Mouse (Mus musculus) A20 (cell line): ENCODE data around the gene Dscaml1.
A peak's percentile ranks its signal among the peaks of the same experiment; 100 is the strongest.
"Not testable (repeated sequence)": the region's sequence is repeated elsewhere in the genome, so short reads cannot be mapped to it uniquely, and the experiment has no call there.

ENCODE experiments used
- DNase-seq: peaks from one replicate; pipeline ENCODE4 v3.0.0-alpha.2; 2011; ENCODE audit warnings: low read depth, low spot score

Dscaml1 gene

DNA sequence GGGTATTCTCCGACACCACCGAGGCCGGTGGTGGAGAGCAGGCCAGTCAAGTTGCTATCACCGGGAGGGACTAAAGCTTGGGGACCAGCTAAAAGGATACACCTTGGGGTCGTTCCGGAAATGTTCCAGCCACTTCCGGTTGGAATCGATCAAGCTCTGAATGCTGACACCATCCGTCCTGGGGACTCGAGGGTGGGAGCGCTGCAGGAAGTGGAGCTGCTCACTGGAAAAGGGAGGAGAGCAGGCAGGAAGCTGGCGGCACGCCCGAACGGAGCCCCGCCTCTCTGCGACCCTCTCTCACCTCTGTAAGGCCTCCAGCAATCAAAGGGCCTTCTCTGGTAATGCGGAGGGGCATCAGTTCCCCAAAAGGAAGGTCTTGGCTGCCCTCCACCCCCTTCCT lies 342.0 kb downstream of the Dscaml1 start:
- no peak for DNase-seq

DNA sequence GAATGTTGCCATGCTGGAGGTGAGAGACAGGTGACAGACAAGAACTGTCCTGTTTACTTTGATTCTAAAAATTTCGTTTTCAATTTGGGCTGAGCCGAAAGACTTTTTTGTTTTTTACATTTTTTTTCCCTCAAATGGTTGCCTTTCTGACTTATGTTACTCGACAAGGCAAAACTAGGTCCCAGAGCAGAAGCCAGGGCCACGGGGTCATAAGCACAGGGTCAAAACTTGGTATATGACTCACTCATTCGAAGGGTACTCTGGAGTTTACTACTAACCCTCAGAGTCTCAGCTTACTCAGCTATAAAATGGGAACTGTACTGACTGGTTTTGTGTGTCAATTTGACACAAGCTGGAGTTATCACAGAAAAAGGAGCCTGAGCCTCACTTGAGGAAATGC lies 343.2 kb downstream of the Dscaml1 start:
- no peak for DNase-seq

DNA sequence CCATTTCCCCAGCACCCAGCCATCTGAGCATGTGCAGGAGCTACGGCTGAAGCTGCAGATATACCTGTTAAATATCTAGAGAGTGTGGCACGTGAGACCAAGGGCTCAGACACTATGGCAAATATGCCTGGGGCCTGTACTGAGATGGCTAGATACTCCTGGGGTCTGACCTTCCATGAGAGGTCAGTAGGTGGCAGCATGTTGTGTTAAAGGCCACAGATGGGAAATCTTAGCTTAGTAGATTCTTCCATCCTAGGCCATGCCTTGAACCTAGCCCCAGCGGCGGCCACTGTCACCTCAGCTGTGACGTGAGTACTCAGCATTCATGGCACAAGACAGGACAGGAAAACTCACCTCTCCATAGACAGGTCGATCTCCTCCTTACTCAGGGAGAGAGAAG lies 347.7 kb downstream of the Dscaml1 start:
- DNase-seq: peak; percentile 32

DNA sequence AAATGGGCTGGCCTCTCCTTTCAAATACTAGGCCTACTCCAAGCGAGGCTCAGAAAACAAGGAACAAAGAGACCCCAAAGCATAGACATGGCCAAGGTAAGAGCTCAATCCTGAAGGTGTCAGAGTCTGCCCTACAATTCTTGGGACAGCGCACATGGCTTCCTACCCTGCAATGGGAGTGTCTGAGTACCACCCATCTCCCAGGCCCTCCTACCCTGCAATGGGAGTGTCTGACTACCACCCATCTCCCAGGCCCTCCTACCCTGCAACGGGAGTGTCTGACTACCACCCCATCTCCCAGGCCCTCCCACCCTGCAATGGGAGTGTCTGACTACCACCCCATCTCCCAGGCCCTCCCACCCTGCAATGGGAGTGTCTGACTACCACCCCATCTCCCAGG lies 349.7 kb downstream of the Dscaml1 start:
- not testable (repeated sequence) for DNase-seq

DNA sequence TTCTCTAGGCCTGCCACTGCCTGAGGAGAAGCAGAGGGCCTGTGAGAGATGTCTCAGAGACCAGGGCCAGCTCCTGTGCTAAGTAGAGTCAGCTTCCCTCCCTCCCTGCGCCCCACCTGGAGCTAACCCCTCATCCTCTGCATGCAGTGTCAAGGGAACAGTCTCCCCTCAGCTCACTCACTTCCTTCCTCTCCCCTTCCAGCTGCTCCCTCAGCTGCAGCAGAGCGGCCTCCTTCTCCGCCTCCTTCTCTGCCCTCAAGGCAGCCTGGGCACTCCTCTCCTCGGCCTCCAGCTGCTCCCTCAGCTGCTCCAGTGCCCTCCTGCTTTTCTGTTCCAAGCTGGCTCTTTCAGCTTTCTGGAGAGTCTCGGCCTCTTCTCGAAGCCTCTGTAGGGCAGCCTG lies 352.8 kb downstream of the Dscaml1 start:
- no peak for DNase-seq

DNA sequence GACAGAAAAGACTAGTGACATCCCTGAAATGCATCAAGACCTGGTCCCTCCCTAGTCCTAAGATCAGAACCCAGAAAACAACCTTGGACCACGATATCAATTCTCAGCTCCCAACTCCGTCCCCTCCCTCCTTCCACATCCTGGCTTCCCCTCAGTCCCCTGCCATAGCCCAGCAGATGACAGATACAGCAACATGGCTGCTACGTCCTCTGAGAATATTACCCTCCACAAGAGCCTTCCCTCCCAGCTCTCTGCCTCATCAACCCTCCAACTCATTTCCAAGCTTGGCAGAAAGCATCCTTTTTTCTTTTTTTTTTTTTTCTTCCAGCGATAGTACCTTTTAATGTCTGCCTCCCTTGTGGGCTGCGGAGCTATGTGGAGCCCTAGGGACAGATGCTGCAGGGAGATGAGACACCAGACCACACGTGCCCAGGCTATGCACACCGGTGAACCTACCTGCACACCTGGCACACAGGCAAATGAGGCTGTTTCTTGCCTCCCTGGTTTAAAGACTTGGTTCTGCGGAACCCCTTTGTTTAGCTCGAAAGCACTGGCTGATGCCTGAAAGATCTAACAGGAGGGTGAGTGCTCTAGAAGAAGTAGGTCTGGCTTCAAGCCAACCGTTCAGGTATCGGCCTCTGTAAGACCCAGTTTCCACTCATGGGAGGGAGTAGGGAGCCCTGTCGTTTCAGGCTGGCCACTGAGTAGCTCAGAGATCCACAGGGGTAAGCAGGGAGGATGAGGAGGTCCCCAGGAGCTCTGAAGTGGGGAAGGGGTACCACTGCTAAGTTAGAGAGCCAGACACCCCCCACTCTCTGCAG lies 357.0 kb downstream of the Dscaml1 start:
- no peak for DNase-seq

DNA sequence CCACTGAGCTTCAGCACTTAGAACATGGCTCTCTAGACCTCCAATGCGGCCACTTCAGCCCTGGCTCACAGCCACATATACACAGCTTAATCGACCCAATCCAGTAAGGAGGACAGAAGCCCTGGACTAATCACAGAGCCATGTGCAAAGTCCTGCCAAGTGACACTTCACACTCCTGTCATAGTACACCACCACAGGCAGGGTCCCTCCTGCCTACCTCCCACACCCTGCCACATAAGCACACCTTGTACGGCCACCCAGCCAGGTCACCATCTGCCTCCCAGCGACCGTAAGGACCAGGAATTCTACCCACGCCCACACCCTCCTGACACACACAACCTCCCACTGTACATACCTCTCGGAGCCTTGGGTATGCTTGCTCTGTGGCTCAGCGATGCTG lies 360.6 kb downstream of the Dscaml1 start:
- DNase-seq: no peak

DNA sequence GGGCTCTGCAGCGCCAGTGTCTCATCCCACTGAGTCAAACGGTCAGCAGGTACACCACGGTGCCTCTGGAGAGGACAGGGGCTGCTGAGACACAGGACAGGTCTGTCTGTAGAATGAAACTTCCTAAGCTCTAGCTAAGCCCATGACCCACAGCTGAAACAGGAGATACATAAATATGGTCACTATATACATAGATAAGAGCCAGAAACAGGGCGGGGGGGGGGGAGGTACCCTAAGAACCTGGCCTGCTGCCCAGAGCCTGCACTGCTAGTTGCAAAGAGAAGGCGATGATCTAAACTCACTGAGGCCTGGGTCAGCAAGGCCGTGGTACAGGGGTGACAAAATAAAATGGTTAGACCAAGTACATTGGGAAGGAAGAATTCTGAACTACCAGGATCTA lies 361.1 kb downstream of the Dscaml1 start:
- DNase-seq: no peak

DNA sequence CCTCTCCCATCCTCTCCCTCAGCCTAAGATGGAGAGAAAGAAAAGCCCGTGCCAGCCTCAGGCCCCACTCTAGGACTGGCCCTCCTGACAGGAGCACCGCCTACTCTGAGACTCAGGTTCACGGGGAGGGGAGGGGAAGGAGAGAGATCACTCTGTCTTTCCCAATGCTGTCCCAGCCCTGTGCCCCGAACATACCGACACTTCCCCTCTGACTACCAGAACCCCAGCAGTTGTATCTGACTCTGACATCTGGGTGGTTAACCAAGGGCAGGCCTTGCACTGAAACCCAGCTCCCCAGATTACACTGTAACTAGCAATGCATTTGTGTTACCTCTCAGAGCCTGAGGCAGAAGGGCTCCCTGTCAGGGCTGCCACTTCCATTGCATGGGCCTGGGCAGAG lies 362.0 kb downstream of the Dscaml1 start:
- DNase-seq: no peak

DNA sequence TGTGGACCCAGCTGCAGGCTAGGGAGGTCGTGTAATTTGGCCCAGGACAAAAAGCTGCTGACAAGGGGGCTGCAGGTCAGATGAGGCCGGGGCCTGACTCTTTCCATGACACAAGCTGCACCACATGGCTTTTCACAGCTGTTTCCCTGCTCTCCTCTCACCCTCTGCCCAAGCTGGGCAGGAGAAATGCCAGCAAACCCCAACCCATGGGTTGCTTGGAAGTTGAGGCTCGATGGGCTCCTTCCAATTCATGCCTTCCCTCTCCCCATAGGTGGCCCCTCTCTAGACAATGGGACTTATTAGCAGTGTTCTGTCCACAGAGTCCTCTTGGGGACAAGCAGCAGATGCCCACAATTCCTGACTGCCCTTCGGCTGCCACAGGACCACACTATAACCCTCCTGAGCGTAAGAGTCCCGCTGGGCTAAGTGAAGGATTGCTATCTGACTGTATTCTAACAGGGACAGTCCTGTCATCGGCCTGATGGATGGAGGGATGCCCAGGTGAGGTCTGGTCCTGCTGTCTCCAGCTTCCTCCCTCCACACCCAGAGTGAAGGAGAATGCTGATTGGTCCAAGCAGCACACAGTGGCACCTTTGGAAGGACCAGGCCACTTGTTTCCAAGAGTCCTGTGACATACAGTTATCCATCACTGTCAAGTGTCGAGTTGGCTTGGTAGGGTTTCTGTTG lies 365.2 kb downstream of the Dscaml1 start:
- DNase-seq: no peak

DNA sequence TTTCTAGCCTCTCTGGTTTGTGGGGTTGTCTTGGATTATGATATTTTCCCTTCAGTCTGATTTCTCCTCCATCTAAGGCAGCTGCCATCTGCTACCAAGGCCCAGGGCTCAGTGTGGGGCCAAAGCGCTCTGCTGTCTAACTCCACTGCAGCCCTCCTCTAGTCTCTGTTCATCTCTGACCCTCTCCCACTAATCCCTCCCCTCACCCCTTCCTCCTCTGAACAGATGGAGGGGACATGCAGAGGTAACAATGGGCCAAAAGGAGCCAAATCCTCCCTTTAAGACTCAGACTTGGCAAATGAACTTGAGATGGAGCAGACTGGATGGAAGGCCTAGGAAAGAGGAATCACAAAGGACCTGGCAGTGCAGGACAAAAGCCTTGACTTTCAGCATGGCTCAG lies 365.8 kb downstream of the Dscaml1 start:
- no peak for DNase-seq

DNA sequence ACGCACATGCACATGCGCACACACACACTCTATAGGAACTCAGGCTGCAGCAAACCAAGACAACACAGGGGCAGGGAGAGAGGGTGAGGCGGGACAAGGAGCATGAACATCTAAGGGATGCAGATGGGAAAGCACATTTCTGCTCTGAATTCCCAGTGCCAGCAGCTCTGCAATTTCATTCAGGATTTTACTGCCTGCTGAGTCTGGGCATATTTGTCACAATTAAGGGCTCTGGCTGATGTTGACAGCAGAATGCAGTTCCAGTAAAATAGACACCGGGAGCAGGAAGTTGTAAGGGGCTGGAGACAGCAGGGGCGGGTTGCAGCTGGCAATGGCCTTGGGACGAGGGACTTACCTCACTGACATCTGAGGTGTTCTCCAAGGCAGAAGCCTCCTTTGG lies 367.3 kb downstream of the Dscaml1 start:
- DNase-seq: no peak

DNA sequence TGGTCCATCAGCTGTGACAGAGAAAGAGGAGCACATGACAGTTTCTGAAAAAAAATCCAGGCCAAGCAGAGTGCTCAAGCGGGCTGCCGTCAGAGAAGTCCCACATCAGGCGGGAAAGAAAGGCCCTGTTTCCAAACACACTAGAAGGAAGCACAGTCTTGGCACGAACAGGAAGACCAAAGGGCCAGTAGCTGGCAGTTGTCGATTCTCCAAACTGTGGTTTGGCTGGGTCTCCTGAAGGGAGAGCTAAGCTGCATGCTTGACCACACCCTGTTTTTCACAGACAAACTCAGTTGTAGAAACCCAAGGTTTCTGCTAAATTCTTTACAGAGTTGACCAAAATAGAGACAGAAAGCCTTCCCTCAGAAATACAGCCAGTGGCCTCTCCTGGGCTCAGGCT lies 369.3 kb downstream of the Dscaml1 start:
- no peak for DNase-seq

DNA sequence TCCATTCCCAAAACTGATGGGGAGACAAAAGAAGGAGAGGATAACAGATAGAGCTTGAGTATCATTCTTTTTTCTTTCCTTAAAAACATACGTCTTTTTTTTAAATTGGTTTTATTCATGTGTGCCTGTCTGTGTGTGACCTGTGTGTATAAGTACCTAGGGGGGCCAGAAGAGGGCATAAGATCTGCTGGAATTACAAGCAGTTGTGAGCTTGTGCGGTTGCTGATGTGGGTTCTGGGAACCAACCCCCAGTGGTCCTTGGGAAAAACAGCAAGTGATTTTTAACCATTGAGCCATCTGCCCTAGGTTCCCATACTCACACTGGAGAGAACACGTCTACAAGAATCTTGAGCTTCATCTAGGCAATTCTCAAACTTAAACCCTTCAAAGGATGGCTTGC lies 370.8 kb downstream of the Dscaml1 start:
- DNase-seq: peak; percentile 35

DNA sequence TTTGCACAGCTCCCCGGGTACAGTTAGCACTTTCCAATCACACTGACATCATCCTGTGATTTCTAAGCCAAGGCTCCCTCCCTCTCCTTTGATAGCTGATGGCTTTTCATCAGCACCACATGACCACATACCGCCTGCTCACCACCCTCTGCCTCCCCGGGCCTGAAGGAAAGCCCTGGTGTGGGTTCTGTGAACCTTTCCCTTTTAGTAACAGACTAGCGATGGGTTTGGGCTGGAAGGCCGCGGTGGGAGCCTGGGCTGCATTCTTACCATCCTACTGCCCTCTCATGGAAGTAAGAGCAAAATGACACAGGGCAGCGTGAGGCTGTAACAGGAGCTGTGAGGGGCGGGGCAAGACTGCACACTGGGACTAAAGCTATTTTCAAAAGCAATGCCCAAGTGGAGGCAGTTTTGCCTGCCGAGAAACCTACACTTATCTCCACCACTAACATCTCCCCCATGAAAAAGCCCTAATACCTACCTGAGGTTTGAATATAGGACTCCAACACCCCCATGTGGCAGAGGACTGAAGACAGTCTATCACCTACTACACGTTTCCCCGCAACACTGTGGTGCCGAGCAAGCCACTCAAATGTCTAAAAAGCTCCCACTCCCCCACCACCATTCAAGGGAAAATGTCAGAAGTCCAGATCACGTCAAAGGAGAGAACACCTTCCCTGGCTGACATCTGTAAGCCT lies 372.2 kb downstream of the Dscaml1 start:
- DNase-seq: no peak

DNA sequence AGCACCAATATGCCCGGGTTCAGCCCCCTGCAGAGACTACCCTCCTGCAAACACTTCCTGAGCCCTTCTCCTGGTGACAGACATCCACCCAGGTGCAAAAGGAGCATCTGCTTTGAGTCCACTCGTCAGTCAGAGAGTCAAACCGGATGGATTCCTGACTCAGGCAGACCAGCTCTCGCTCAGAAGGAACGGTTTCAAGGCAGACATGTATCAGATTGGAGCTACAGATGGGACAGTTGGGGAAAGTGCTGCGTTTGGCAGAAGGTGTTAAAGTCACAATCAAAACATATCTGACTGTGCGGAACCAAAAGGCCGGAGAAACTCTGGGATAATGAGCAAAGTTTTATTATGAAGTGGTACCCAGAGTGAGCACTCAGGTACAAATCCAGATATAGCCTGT lies 373.0 kb downstream of the Dscaml1 start:
- no peak for DNase-seq
